Mouse (Mus musculus) C2C12 (cell line): Measurements from ENCODE around the gene Slc9a3r1.

Experiments
- CEBPB ChIP-seq: IDR thresholded peaks from one replicate; pipeline ENCODE4 v1.6.1; 2011; ENCODE audit warnings: low read depth, mild to moderate bottlenecking, control low read depth, moderate library complexity
- CTCF ChIP-seq: IDR thresholded peaks from one replicate; pipeline ENCODE4 v1.5.1; 2011; ENCODE audit not compliant: control insufficient read depth, insufficient read depth, insufficient read length
- FOSL1 ChIP-seq: IDR thresholded peaks from one replicate; pipeline ENCODE4 v1.8.0; 2011; ENCODE audit warnings: mild to moderate bottlenecking, low read length; ENCODE audit not compliant: poor library complexity, insufficient read depth, severe bottlenecking
- MAX ChIP-seq: IDR thresholded peaks from one replicate; pipeline ENCODE4 v1.6.1; 2011; ENCODE audit warnings: mild to moderate bottlenecking, control low read depth
- MYOD1 ChIP-seq: IDR thresholded peaks from one replicate; pipeline ENCODE4 v1.6.1; 2011; ENCODE audit warnings: low read depth; ENCODE audit not compliant: control insufficient read depth, insufficient read length
- MYOG ChIP-seq: IDR thresholded peaks from one replicate; pipeline ENCODE4 v1.6.1; 2011; ENCODE audit not compliant: control insufficient read depth, insufficient read length; ENCODE audit errors: extremely low read depth
- USF1 ChIP-seq: IDR thresholded peaks from one replicate; pipeline ENCODE4 v1.6.1; 2011; ENCODE audit warnings: low read depth, mild to moderate bottlenecking, control low read depth, moderate library complexity

DNA sequence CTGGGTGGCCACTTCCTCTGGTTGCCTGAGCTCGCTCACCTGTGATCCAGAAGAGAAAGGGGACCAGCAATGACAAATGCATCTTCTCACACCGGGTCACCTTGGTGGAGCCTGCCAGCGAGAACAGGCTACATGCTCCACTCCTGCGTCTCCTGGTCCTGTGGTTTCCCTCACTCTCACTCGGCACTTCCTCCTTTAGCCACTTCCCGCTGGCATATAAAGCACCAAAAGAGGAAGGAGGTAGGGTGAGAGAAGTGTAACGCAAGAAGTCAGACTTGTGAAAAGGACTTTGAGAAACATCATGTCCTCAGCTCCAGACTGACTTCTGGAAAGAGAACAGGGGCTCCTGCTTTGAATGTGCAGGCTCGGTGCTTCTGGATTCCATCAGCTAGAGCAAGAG is 29.3 kb upstream of the Slc9a3r1 start, which contains the start of gene Cd300lf:
- TF ChIP-seq CTCF (no peak), USF1 (no peak), MYOG (no peak), CEBPB (no peak), MAX (no peak), FOSL1 (no peak), MYOD1 (no peak)
